Mouse (Mus musculus): ENCODE data around the gene Ppp1r35. TPM values are rescaled to one million over a fixed set of nuclear protein-coding genes. Genes with fewer than 3 reads are reported as not detected.

Ppp1r35 gene
- polyA plus RNA-seq, 2 experiments: 37.6 to 46.8 TPM

DNA sequence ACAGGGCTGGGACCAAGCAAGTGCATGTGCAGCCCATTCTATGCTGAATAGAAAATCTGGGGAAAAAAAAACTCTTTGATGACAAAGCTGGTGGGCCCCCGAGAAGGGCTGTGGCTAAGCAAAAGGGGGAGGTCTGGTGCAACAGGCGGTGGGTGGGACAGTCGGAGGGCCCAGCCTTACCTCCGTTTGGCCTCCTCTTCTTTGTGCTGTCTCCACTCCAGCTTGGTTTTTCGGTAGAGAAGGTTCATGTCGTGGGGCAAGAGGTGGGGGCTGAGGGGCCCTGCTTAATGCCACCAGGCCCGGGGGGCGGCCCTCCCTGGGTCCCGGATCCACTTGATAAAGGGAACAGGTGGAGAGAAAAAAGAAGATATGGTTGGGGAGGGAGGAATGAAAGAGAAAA lies 39.2 kb upstream of the Ppp1r35 start:
- Histone ChIP-seq H3K27me3 (ENCODE audit: control insufficient read depth, insufficient read depth, low read length) (no peaks in the 10 kb centered on the region), H3K4me1 (ENCODE audit: control insufficient read depth, insufficient read depth, low read length) (peaks cover 12% of the 10 kb centered on the region; the same call in 1 of the 2 replicates), H3K4me3 (replicated peaks; ENCODE audit: low read length) (no peak overlapping the region), H3K9ac (ENCODE audit: low read depth, low read length, severe bottlenecking) (no peak overlapping the region), H3K36me3 (ENCODE audit: control insufficient read depth, insufficient read depth, low read length) (peaks cover 27% of the 10 kb centered on the region), H3K9me3 (ENCODE audit: control insufficient read depth, low read length) (no peaks in the 10 kb centered on the region), H3K4me2 (replicated peaks; ENCODE audit: low read depth, low read length, severe bottlenecking) (peak overlapping the region; percentile 93; the same call in 1 of the 2 replicates), H3K27ac (replicated peaks; ENCODE audit: low read depth, low read length) (no peak overlapping the region)
- ATAC-seq (ENCODE audit: low FRiP score, low read depth) (no peak), DNase-seq (ENCODE audit: low spot score) (no peak)
- 63% methylated on average over 9 of the region's 9 CpGs for WGBS
- TF ChIP-seq POLR2A (IDR thresholded peaks at IDR 0.05; ENCODE audit: borderline replicate concordance, extremely low read depth, insufficient read depth, insufficient read length): no peak

DNA sequence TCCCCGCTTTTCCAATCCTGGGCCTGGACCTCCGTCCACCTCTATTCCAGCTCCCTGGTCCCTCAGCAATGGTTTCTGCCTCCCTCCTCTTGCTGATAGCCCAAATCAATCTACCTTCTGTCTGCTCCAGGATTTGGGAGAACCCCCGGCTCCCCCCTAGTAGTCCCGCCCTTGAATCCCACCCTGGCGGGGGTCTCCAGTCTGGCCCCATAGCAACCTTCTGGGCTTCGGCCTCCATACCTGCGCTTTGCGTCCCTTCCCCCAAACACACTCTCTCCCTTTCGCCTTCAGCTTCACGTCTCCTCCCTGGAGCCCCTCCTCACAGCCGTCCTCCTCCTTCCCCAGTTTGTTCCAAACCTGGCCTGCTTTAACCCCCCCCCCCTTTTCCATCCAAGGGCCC lies 38.1 kb upstream of the Ppp1r35 start:
- Histone ChIP-seq H3K4me1 (ENCODE audit: control insufficient read depth, insufficient read depth, low read length) (peaks cover 13% of the 10 kb centered on the region; the same call in 1 of the 2 replicates), H3K4me3 (replicated peaks; ENCODE audit: low read length) (peak overlapping the region; percentile 63), H3K27ac (replicated peaks; ENCODE audit: low read depth, low read length) (peak overlapping the region; percentile 26; the same call in 1 of the 2 replicates), H3K27me3 (ENCODE audit: control insufficient read depth, insufficient read depth, low read length) (no peaks in the 10 kb centered on the region), H3K4me2 (replicated peaks; ENCODE audit: low read depth, low read length, severe bottlenecking) (peak overlapping the region; percentile 93), H3K36me3 (ENCODE audit: control insufficient read depth, insufficient read depth, low read length) (peaks cover 19% of the 10 kb centered on the region), H3K9me3 (ENCODE audit: control insufficient read depth, low read length) (no peaks in the 10 kb centered on the region), H3K9ac (ENCODE audit: low read depth, low read length, severe bottlenecking) (peak overlapping the region; percentile 70)
- TF ChIP-seq POLR2A (IDR thresholded peaks at IDR 0.05; ENCODE audit: borderline replicate concordance, extremely low read depth, insufficient read depth, insufficient read length): no peak
- WGBS: 2% methylated on average over 10 of the region's 11 CpGs
- DNase-seq (ENCODE audit: low spot score) (no peak), ATAC-seq (ENCODE audit: low FRiP score, low read depth) (no peak; the same call in 1 of the 2 replicates)

DNA sequence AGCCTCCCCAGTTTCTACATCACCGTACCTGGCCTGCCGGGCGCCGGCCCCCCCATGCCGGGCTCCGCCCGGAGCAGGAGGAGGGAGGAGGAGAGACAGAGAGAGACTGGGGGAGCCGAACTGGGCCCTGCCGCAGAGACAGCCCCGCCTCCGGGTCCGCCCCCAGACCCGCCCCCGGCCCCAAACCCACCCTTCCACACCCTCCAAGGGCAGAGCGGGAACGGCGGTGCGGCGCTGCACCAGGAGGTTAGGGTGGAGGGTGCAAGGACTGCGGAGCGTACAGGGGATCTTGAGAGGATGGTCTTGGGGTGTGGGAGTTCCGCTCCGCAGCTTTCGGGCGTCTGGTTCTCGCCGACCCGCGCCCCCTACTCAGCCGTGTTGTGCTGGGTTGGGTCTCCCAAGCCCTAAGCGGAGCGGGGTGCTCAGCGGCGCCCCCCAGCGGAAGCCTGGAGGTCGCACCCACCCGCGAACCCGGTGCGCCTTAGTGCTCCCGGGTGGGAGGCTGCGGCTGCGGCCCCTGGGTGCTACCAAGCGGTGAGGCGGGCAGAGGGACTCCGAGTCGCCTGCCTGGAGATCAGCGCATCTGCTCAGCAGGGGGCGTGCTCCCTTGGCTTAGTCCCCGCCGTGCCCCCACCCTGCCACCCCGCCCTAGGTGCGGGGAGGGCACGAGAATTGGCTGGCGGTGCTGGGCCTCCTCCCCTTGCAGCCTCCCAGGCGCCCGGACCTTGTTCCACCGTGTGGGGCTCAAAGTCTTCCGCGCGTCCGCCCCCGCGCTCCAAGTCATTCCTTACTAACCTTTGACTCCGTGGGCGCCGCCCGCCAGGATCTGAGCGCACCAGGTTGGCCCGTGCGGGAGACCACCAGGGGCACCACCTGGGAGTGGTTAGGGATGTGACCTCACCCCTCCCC lies 37.4 kb upstream of the Ppp1r35 start, which contains the start of gene Nyap1:
Gene Nyap1 (minus strand): TSS at position 585 of the 909 bp plus-strand sequence.
- WGBS: 2% methylated on average over 46 of the region's 71 CpGs
- Histone ChIP-seq H3K27me3 (ENCODE audit: control insufficient read depth, insufficient read depth, low read length) (no peaks in the 10 kb centered on the region), H3K9ac (ENCODE audit: low read depth, low read length, severe bottlenecking) (peak within 1 kb of the TSS; percentile 70), H3K4me1 (ENCODE audit: control insufficient read depth, insufficient read depth, low read length) (peaks cover 13% of the 10 kb centered on the region; the same call in 1 of the 2 replicates), H3K27ac (replicated peaks; ENCODE audit: low read depth, low read length) (peak within 1 kb of the TSS; percentile 26), H3K9me3 (ENCODE audit: control insufficient read depth, low read length) (no peaks in the 10 kb centered on the region), H3K4me2 (replicated peaks; ENCODE audit: low read depth, low read length, severe bottlenecking) (peak within 1 kb of the TSS; percentile 93), H3K4me3 (replicated peaks; ENCODE audit: low read length) (peak within 1 kb of the TSS; percentile 63), H3K36me3 (ENCODE audit: control insufficient read depth, insufficient read depth, low read length) (peaks cover 11% of the 10 kb centered on the region)
- DNase-seq (ENCODE audit: low spot score) (peak; percentile 84), ATAC-seq (ENCODE audit: low FRiP score, low read depth) (peak; percentile 88)
- TF ChIP-seq POLR2A (IDR thresholded peaks at IDR 0.05; ENCODE audit: borderline replicate concordance, extremely low read depth, insufficient read depth, insufficient read length): peak; percentile 42; the same call in 1 of the 2 replicates

DNA sequence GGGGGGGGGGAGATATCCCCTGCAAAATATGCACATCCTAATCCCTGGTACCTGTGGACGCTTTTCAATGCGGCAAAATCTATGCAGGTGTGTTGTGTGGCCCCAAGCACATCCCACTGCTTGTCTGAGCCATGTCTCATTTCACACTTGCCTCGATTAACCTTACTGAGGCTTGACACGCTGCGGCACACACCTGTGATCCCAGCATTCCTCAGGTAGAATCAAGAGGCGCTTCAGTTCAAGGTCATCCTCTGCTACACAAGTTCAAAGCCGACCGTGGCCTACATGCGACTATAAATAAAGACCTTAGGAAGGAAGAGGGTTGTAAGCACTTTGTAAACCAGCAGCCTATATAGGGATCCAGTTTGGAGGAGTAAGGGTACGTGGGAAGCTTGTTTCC lies 36.6 kb upstream of the Ppp1r35 start:
- H3K9ac ChIP-seq (ENCODE audit: low read depth, low read length, severe bottlenecking): no peak overlapping the region
- 55% methylated on average over 10 of the region's 10 CpGs for WGBS
- no peak for DNase-seq (ENCODE audit: low spot score)
- ATAC-seq (ENCODE audit: low FRiP score, low read depth): no peak
- no peak overlapping the region for H3K27ac ChIP-seq (replicated peaks; ENCODE audit: low read depth, low read length)
- peak overlapping the region; percentile 63 for H3K4me3 ChIP-seq (replicated peaks; ENCODE audit: low read length)
- H3K27me3 ChIP-seq (ENCODE audit: control insufficient read depth, insufficient read depth, low read length): no peaks in the 10 kb centered on the region
- H3K36me3 ChIP-seq (ENCODE audit: control insufficient read depth, insufficient read depth, low read length): peaks cover 7% of the 10 kb centered on the region
- H3K4me1 ChIP-seq (ENCODE audit: control insufficient read depth, insufficient read depth, low read length): peaks cover 13% of the 10 kb centered on the region; the same call in 1 of the 2 replicates
- no peaks in the 10 kb centered on the region for H3K9me3 ChIP-seq (ENCODE audit: control insufficient read depth, low read length)
- peak overlapping the region; percentile 93 for H3K4me2 ChIP-seq (replicated peaks; ENCODE audit: low read depth, low read length, severe bottlenecking)
- no peak for TF ChIP-seq POLR2A (IDR thresholded peaks at IDR 0.05; ENCODE audit: borderline replicate concordance, extremely low read depth, insufficient read depth, insufficient read length)

DNA sequence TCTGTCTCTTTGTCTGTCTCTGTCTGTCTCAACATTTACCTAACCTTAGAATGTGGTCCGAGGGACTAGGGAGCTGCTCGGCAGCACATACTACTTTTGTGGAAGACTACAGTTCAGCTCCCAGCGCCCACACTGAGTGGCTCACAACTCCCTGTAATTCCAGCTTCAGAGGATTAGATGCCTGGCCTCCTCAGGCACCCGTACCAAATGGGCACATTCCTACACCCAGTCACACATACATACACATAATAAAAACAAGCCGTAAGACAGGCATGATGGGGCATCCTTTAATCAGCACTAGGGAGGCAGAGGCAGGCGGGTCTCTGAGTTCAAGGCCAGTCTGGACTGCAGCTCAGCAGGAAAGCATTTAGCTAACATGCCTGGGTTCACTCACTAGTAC lies 35.8 kb upstream of the Ppp1r35 start:
- ATAC-seq (ENCODE audit: low FRiP score, low read depth): no peak

More for the DNA sequence above, 35.8 kb upstream of the Ppp1r35 start:
- no peak overlapping the region for H3K9ac ChIP-seq (ENCODE audit: low read depth, low read length, severe bottlenecking)
- no peak for TF ChIP-seq POLR2A (IDR thresholded peaks at IDR 0.05; ENCODE audit: borderline replicate concordance, extremely low read depth, insufficient read depth, insufficient read length)
- no peak overlapping the region for H3K4me3 ChIP-seq (replicated peaks; ENCODE audit: low read length)
- H3K36me3 ChIP-seq (ENCODE audit: control insufficient read depth, insufficient read depth, low read length): peaks cover 1% of the 10 kb centered on the region; the same call in 1 of the 2 replicates
- DNase-seq (ENCODE audit: low spot score): no peak
- H3K9me3 ChIP-seq (ENCODE audit: control insufficient read depth, low read length): no peaks in the 10 kb centered on the region
- 89% methylated on average over 6 of the region's 6 CpGs for WGBS
- no peaks in the 10 kb centered on the region for H3K27me3 ChIP-seq (ENCODE audit: control insufficient read depth, insufficient read depth, low read length)
- no peak overlapping the region for H3K4me2 ChIP-seq (replicated peaks; ENCODE audit: low read depth, low read length, severe bottlenecking)
- peaks cover 17% of the 10 kb centered on the region for H3K4me1 ChIP-seq (ENCODE audit: control insufficient read depth, insufficient read depth, low read length)
- H3K27ac ChIP-seq (replicated peaks; ENCODE audit: low read depth, low read length): no peak overlapping the region
